Mouse (Mus musculus): ENCODE measurements at regions not wholly inside any gene's neighbourhood (a gene's known extent, or its start where the extent isn't known, plus 50 kb on each side); places are given as distances from the start of the nearest gene placed in this dataset.

- TF ChIP-seq CTCF (IDR thresholded peaks at IDR 0.05; ENCODE audit: low read depth) (no peak), EP300 (IDR thresholded peaks at IDR 0.05; ENCODE audit: low read depth) (no peak)
Observed at GRCm38 (mm10) chr11:109070412-109070811, 73.8 kb downstream of the E030025P04Rik start.
